Mouse (Mus musculus) stomach, postnatal 0 days (tissue): ENCODE measurements around the gene A930017K11Rik.

ENCODE experiments used
- CTCF ChIP-seq: IDR thresholded peaks from 2 replicates; pipeline ENCODE4 v1.5.1; 2016; ENCODE audit warnings: antibody characterized with exemption, low read depth, mild to moderate bottlenecking, moderate library complexity
- EP300 ChIP-seq: optimal IDR thresholded peaks from 2 replicates; pipeline ENCODE3; 2016; ENCODE audit warnings: antibody characterized with exemption

- TF ChIP-seq EP300 (no peak), CTCF (no peak)
Measured at GRCm38 (mm10) chr17:25919786-25920642, 32.4 kb downstream of the A930017K11Rik start.
